Mouse (Mus musculus): ENCODE data around the gene A030005L19Rik. TPM values are rescaled to one million over a fixed set of nuclear protein-coding genes. Genes with fewer than 3 reads are reported as not detected.

A030005L19Rik gene
- polyA plus RNA-seq, 1 experiment from 2014 or later: not detected

DNA sequence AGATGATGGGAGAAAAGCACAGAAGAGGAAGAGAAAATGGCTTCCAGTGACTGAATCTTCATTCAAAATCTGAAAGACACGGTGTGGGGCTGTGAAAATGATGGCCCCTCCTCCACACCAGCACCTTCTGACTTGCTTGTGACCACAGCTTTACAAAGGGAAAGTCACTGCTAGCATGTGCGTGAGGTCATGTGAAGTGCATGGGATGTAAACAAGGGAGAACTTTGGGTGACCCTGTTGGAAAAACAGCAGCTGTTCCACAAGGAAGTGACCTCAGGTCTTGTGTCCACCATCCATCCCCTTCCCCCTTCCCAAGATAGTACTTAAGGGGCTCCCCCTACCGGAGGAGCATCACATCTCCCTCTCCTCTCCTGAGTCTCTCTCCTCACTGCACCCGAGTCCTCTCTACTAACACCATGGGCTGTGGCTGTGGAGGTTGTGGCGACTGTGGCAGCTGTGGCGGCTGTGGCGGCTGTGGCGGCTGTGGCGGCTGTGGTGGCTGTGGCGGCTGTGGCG is 46.8 kb downstream of the A030005L19Rik start, which contains the start of gene Gm47955:
TSS of gene Gm47955 (plus strand) at position 417 of the 516 bp plus-strand sequence.
- no peak for ATAC-seq (replicated peaks; ENCODE audit: low FRiP score)
- no peak within 1 kb of the TSS for H3K9ac ChIP-seq (ENCODE audit: low read depth, low read length)

More for the DNA sequence above, 46.8 kb downstream of the A030005L19Rik start, which contains the start of gene Gm47955:
- WGBS: 89% methylated on average over 11 of the region's 11 CpGs
- Histone ChIP-seq H3K36me3 (ENCODE audit: control insufficient read depth, insufficient read depth, low read length) (no peaks in the 10 kb centered on the region), H3K9me3 (ENCODE audit: control insufficient read depth, low read length) (no peaks in the 10 kb centered on the region), H3K4me1 (replicated peaks; ENCODE audit: control insufficient read depth, insufficient read depth, low read length) (no peaks in the 10 kb centered on the region), H3K27me3 (replicated peaks; ENCODE audit: control insufficient read depth, insufficient read depth, low read length) (no peaks in the 10 kb centered on the region), H3K27ac (ENCODE audit: low read depth, low read length) (no peak within 1 kb of the TSS), H3K4me2 (no peak within 1 kb of the TSS), H3K4me3 (ENCODE audit: low read depth, low read length) (no peak within 1 kb of the TSS)
- no peak for DNase-seq (ENCODE audit: low spot score)

Other genes starting within 250 kb of the A030005L19Rik start
- 273 and 281 TPM in 2 replicates for gene Mff, start 188.4 kb upstream of the A030005L19Rik start, polyA plus RNA-seq (2014; fragmentation: Nextera tagmentation; extraction: Ambion mirVana)
- gene Tm4sf20, start 144.9 kb upstream of the A030005L19Rik start, polyA plus RNA-seq (2014; fragmentation: Nextera tagmentation; extraction: Ambion mirVana): 0.12 TPM in 1 of 2 replicates, not detected in the other
- not detected in 2 replicates for gene Gm47791, start 142.1 kb upstream of the A030005L19Rik start, polyA plus RNA-seq (2014; fragmentation: Nextera tagmentation; extraction: Ambion mirVana)
- 47.6 and 58.7 TPM in 2 replicates for gene Agfg1, start 73.8 kb upstream of the A030005L19Rik start, polyA plus RNA-seq (2014; fragmentation: Nextera tagmentation; extraction: Ambion mirVana)
- gene A030014E15Rik, start 11.6 kb downstream of the A030005L19Rik start, polyA plus RNA-seq (2014; fragmentation: Nextera tagmentation; extraction: Ambion mirVana): not detected in 2 replicates
- gene Gm6217, start 18.1 kb downstream of the A030005L19Rik start, polyA plus RNA-seq (2014; fragmentation: Nextera tagmentation; extraction: Ambion mirVana): not detected in 2 replicates
- gene A030003K21Rik, start 30.1 kb downstream of the A030005L19Rik start, polyA plus RNA-seq (2014; fragmentation: Nextera tagmentation; extraction: Ambion mirVana): not detected in 2 replicates
- gene Gm7544, start 42.7 kb downstream of the A030005L19Rik start, polyA plus RNA-seq (2014; fragmentation: Nextera tagmentation; extraction: Ambion mirVana): not detected in 2 replicates
- gene Gm47955, start 47.0 kb downstream of the A030005L19Rik start, polyA plus RNA-seq (2014; fragmentation: Nextera tagmentation; extraction: Ambion mirVana): not detected in 2 replicates
- gene Gm47959, start 87.2 kb downstream of the A030005L19Rik start, polyA plus RNA-seq (2014; fragmentation: Nextera tagmentation; extraction: Ambion mirVana): not detected in 2 replicates
- gene Slc19a3, start 125.1 kb downstream of the A030005L19Rik start, polyA plus RNA-seq (2014; fragmentation: Nextera tagmentation; extraction: Ambion mirVana): 0.18 and 0.21 TPM in 2 replicates
- gene Krtap28-10, start 129.2 kb downstream of the A030005L19Rik start, polyA plus RNA-seq (2014; fragmentation: Nextera tagmentation; extraction: Ambion mirVana): not detected in 2 replicates
- gene Gm47969, start 131.6 kb downstream of the A030005L19Rik start, polyA plus RNA-seq (2014; fragmentation: Nextera tagmentation; extraction: Ambion mirVana): not detected in 2 replicates
- gene A030005K14Rik, start 146.1 kb downstream of the A030005L19Rik start, polyA plus RNA-seq (2014; fragmentation: Nextera tagmentation; extraction: Ambion mirVana): not detected in 2 replicates
- not detected in 2 replicates for gene Krtap28-13, start 147.6 kb downstream of the A030005L19Rik start, polyA plus RNA-seq (2014; fragmentation: Nextera tagmentation; extraction: Ambion mirVana)
- gene Ccl20, start 203.4 kb downstream of the A030005L19Rik start, polyA plus RNA-seq (2014; fragmentation: Nextera tagmentation; extraction: Ambion mirVana): 0.23 TPM in 1 of 2 replicates, not detected in the other
- not detected in 2 replicates for gene Daw1, start 246.4 kb downstream of the A030005L19Rik start, polyA plus RNA-seq (2014; fragmentation: Nextera tagmentation; extraction: Ambion mirVana)

Data from liver, embryonic 11.5 days (tissue).